Mouse (Mus musculus): Measurements from ENCODE around the gene Flnb. TPM values are rescaled to one million over a fixed set of nuclear protein-coding genes. Genes with fewer than 3 reads are reported as not detected.

Flnb gene
- polyA plus RNA-seq, 1 experiment = 30.1 TPM

- no peak for DNase-seq (ENCODE audit: low read depth, low spot score)
- 77% methylated on average over 8 of the region's 8 CpGs for WGBS
These were observed 42.9 kb downstream of the Flnb start for GRCm38 (mm10) chr14:7860525-7861154.

- WGBS = 94% methylated on average over 1 of the region's 1 CpGs
- DNase-seq (ENCODE audit: low read depth, low spot score) = no peak
These were observed 43.5 kb downstream of the Flnb start for GRCm38 (mm10) chr14:7861275-7861674.

GRCm38 (mm10) chr14:7862226-7862625, 44.5 kb downstream of the Flnb start:
- 59% methylated on average over 2 of the region's 2 CpGs for WGBS
- DNase-seq (ENCODE audit: low read depth, low spot score) = no peak

GRCm38 (mm10) chr14:7863199-7863598, 45.4 kb downstream of the Flnb start:
- WGBS = 38% methylated on average over 5 of the region's 5 CpGs
- DNase-seq (ENCODE audit: low read depth, low spot score) = no peak

GRCm38 (mm10) chr14:7863871-7864505, 46.2 kb downstream of the Flnb start:
- WGBS = 39% methylated on average over 9 of the region's 9 CpGs
- DNase-seq (ENCODE audit: low read depth, low spot score) = no peak

GRCm38 (mm10) chr14:7864506-7864899, 46.7 kb downstream of the Flnb start:
- no peak for DNase-seq (ENCODE audit: low read depth, low spot score)
- WGBS = 77% methylated on average over 9 of the region's 9 CpGs

- 81% methylated on average over 7 of the region's 7 CpGs for WGBS
- no peak for DNase-seq (ENCODE audit: low read depth, low spot score)
These were observed 49.5 kb downstream of the Flnb start for GRCm38 (mm10) chr14:7867224-7867623.

- DNase-seq (ENCODE audit: low read depth, low spot score) = no peak
- WGBS = 65% methylated on average over 3 of the region's 3 CpGs
These were observed 50.1 kb downstream of the Flnb start for GRCm38 (mm10) chr14:7867841-7868240.

GRCm38 (mm10) chr14:7869796-7870195, 52.0 kb downstream of the Flnb start:
- 90% methylated on average over 6 of the region's 6 CpGs for WGBS
- DNase-seq (ENCODE audit: low read depth, low spot score) = no peak

GRCm38 (mm10) chr14:7873552-7873951, 55.8 kb downstream of the Flnb start:
- 72% methylated on average over 2 of the region's 2 CpGs for WGBS
- no peak for DNase-seq (ENCODE audit: low read depth, low spot score)

GRCm38 (mm10) chr14:7874495-7874894, 56.7 kb downstream of the Flnb start:
- WGBS = 63% methylated on average over 4 of the region's 4 CpGs
- no peak for DNase-seq (ENCODE audit: low read depth, low spot score)

GRCm38 (mm10) chr14:7877957-7878356, 60.2 kb downstream of the Flnb start:
- 81% methylated on average over 2 of the region's 2 CpGs for WGBS
- DNase-seq (ENCODE audit: low read depth, low spot score) = no peak

GRCm38 (mm10) chr14:7880389-7880788, 62.6 kb downstream of the Flnb start:
- DNase-seq (ENCODE audit: low read depth, low spot score) = no peak
- 81% methylated on average over 6 of the region's 6 CpGs for whole genome bisulfite sequencing

GRCm38 (mm10) chr14:7881533-7881932, 63.8 kb downstream of the Flnb start:
- no peak for DNase-seq (ENCODE audit: low read depth, low spot score)
- WGBS = 91% methylated on average over 11 of the region's 11 CpGs

GRCm38 (mm10) chr14:7882050-7882449, 64.3 kb downstream of the Flnb start:
- 91% methylated on average over 8 of the region's 8 CpGs for WGBS
- DNase-seq (ENCODE audit: low read depth, low spot score) = no peak

- no peak for DNase-seq (ENCODE audit: low read depth, low spot score)
These were observed 66.4 kb downstream of the Flnb start for GRCm38 (mm10) chr14:7884158-7884557.

GRCm38 (mm10) chr14:7884841-7885240, 67.1 kb downstream of the Flnb start:
- WGBS = 91% methylated on average over 4 of the region's 4 CpGs
- DNase-seq (ENCODE audit: low read depth, low spot score) = no peak

More at GRCm38 (mm10) chr14:7884158-7884557, 66.4 kb downstream of the Flnb start:
- WGBS = 76% methylated on average over 1 of the region's 1 CpGs

- no peak for DNase-seq (ENCODE audit: low read depth, low spot score)
- 85% methylated on average over 9 of the region's 9 CpGs for WGBS
These were observed 67.8 kb downstream of the Flnb start for GRCm38 (mm10) chr14:7885540-7885939.

- DNase-seq (ENCODE audit: low read depth, low spot score) = no peak
- WGBS = 85% methylated on average over 6 of the region's 6 CpGs
These were observed 68.3 kb downstream of the Flnb start for GRCm38 (mm10) chr14:7886008-7886407.

- DNase-seq (ENCODE audit: low read depth, low spot score) = no peak
- WGBS = 94% methylated on average over 7 of the region's 7 CpGs
These were observed 69.4 kb downstream of the Flnb start for GRCm38 (mm10) chr14:7887171-7887570.

GRCm38 (mm10) chr14:7888294-7888693, 70.5 kb downstream of the Flnb start:
- no peak for DNase-seq (ENCODE audit: low read depth, low spot score)
- 79% methylated on average over 6 of the region's 6 CpGs for WGBS
